44 mouse cellular contexts compared by ENCODE assay signal in the genomic region with DNA sequence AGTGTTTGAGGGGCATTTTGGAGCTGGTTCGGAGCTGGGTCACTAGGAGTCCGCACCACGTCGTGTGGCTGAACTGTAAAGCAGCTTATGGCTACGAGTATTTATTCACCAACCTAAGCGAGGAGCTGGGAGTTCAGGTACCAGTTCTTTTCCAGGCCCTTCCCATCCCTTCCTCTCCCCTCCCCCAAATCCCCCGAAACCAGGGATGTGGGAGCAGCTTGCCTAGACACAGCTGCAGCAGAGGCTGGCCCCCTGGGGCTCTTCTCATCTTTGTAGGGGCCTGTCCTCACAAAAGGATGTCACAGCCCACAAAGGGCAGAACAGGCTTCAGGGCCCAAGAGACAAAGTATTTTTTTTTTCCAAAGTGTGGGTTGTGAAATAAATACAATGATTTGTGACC. TPM values are rescaled to one million over a fixed set of nuclear protein-coding genes. Genes with fewer than 3 reads are reported as not detected.
"Had no signal": no experiment of that assay in that cellular context is flagged by ENCODE, and none has a peak within 500 bp of the region (broad histone marks: within the 10 kb centered on the region; RNA-seq: fewer than 3 reads in every experiment).

No protein-coding gene starts in this region.

- H3K4me1 ChIP-seq: limb, embryonic 10.5 days; limb, embryonic 12.5 days; limb, embryonic 13.5 days; limb, embryonic 15.5 days; liver, embryonic 12.5 days; liver, embryonic 13.5 days; liver, embryonic 15.5 days; lung, embryonic 15.5 days; midbrain, embryonic 10.5 days; midbrain, embryonic 12.5 days; midbrain, embryonic 15.5 days had no signal

- DNase-seq: left cerebral cortex, postnatal 4 days; liver; liver, embryonic 13.5 days; liver, postnatal 0 days; lung, adult 18-20 months; lung, adult 2 months; lung, embryonic 14.5 days; lung, postnatal 10 days; lung, postnatal 14 days; lung, postnatal 36 days; lung, postnatal 4 days; midbrain, embryonic 14.5 days had no signal

- H3K4me2 ChIP-seq: limb, embryonic 12.5 days; limb, embryonic 13.5 days; limb, embryonic 15.5 days; liver, embryonic 11.5 days; liver, embryonic 12.5 days; liver, embryonic 13.5 days; liver, embryonic 15.5 days; lung, embryonic 14.5 days; lung, embryonic 15.5 days; midbrain, embryonic 11.5 days; midbrain, embryonic 12.5 days; midbrain, embryonic 13.5 days; midbrain, embryonic 15.5 days had no signal

- H3K9ac ChIP-seq: limb, embryonic 12.5 days; limb, embryonic 13.5 days; limb, embryonic 15.5 days; liver, embryonic 12.5 days; liver, embryonic 13.5 days; liver, embryonic 14.5 days; liver, embryonic 15.5 days; liver, postnatal 0 days; lung, embryonic 14.5 days; lung, embryonic 15.5 days; midbrain, embryonic 12.5 days; midbrain, embryonic 13.5 days; midbrain, embryonic 15.5 days had no signal

- H3K9me3 ChIP-seq: limb, embryonic 10.5 days; limb, embryonic 12.5 days; limb, embryonic 13.5 days; limb, embryonic 15.5 days; liver, embryonic 12.5 days; liver, embryonic 13.5 days; liver, embryonic 15.5 days; lung, embryonic 15.5 days; megakaryocyte, embryonic 14.5 days; midbrain, embryonic 10.5 days; midbrain, embryonic 12.5 days; midbrain, embryonic 13.5 days; midbrain, embryonic 15.5 days had no signal

- H3K27ac ChIP-seq: limb, embryonic 10.5 days; limb, embryonic 12.5 days; limb, embryonic 13.5 days; limb, embryonic 15.5 days; liver, embryonic 12.5 days; liver, embryonic 13.5 days; liver, embryonic 14.5 days; liver, embryonic 15.5 days; lung, embryonic 15.5 days; macrophage; midbrain, embryonic 10.5 days; midbrain, embryonic 12.5 days; midbrain, embryonic 13.5 days; midbrain, embryonic 15.5 days had no signal

- H3K4me3 ChIP-seq: limb, embryonic 10.5 days; limb, embryonic 12.5 days; limb, embryonic 13.5 days; limb, embryonic 15.5 days; liver, embryonic 12.5 days; liver, embryonic 13.5 days; liver, embryonic 15.5 days; lung, embryonic 15.5 days; megakaryocyte, embryonic 14.5 days; midbrain, embryonic 10.5 days; midbrain, embryonic 12.5 days; midbrain, embryonic 13.5 days; midbrain, embryonic 15.5 days; myocyte had no signal

- H3K36me3 ChIP-seq: limb, embryonic 10.5 days; lung, embryonic 15.5 days had no signal

- ATAC-seq: liver, embryonic 12.5 days; liver, postnatal 0 days; lung, postnatal 0 days; midbrain, embryonic 13.5 days; midbrain, embryonic 15.5 days; midbrain, embryonic 16.5 days had no signal

- H3K27me3 ChIP-seq: limb, embryonic 12.5 days; limb, embryonic 13.5 days; limb, embryonic 15.5 days; liver, embryonic 12.5 days; liver, embryonic 13.5 days; liver, embryonic 15.5 days; lung, embryonic 15.5 days; megakaryocyte, embryonic 14.5 days; midbrain, embryonic 12.5 days; midbrain, embryonic 13.5 days; midbrain, embryonic 15.5 days had no signal

RNA-seq across cellular contexts. Expression of a gene that starts 15.5 kb away (rescaled TPM):
- total RNA-seq: liver, adult 2 months; megakaryocyte progenitor cell, adult 5-6 weeks; megakaryocyte, adult 5-6 weeks; megakaryocyte-erythroid progenitor cell, adult 5-6 weeks had no signal
- polyA plus RNA-seq: limb, embryonic 10.5 days; limb, embryonic 11.5 days; limb, embryonic 12.5 days; limb, embryonic 13.5 days; limb, embryonic 15.5 days; liver, adult 2 months; liver, embryonic 11.5 days; liver, embryonic 13.5 days; liver, embryonic 14.5 days; liver, embryonic 16.5 days; lung, embryonic 14.5 days; midbrain, embryonic 10.5 days; midbrain, embryonic 11.5 days; midbrain, embryonic 12.5 days; neural tube, embryonic 11.5 days had no signal

RNA-seq across cellular contexts. Expression of a gene that starts 40.9 kb away (rescaled TPM):
- total RNA-seq: left cerebral cortex, postnatal 10 days; left cerebral cortex, postnatal 14 days; left cerebral cortex, postnatal 36 days; liver, adult 2 months; megakaryocyte progenitor cell, adult 5-6 weeks; megakaryocyte, adult 5-6 weeks; megakaryocyte-erythroid progenitor cell, adult 5-6 weeks; midbrain, postnatal 0 days; monocyte, adult 5-6 weeks had no signal
- polyA plus RNA-seq: limb, embryonic 10.5 days; limb, embryonic 11.5 days; limb, embryonic 12.5 days; liver, adult 2 months; liver, embryonic 11.5 days; liver, embryonic 12.5 days; liver, embryonic 13.5 days; liver, embryonic 14.5 days; liver, embryonic 15.5 days; liver, embryonic 16.5 days; liver, postnatal 0 days; lung, adult 2 months; lung, embryonic 14.5 days; lung, embryonic 15.5 days; lung, embryonic 16.5 days; lung, postnatal 0 days; macrophage; midbrain, embryonic 10.5 days; midbrain, embryonic 11.5 days; midbrain, embryonic 12.5 days; midbrain, embryonic 13.5 days; midbrain, embryonic 14.5 days; midbrain, embryonic 15.5 days; myocyte; neural tube, embryonic 11.5 days had no signal
